Mouse (Mus musculus): ENCODE data around the gene Sell.
"Not testable (repeated sequence)": the region's sequence is repeated elsewhere in the genome, so short reads cannot be mapped to it uniquely, and the experiment has no call there.

- not testable (repeated sequence) for TF ChIP-seq EP300 (optimal IDR thresholded peaks at IDR 0.05); CTCF (IDR thresholded peaks at IDR 0.05; ENCODE audit: low read depth)
Observed at GRCm38 (mm10) chr1:164020746-164021145, 41.0 kb upstream of the Sell start.
